Mouse (Mus musculus): ENCODE data around the gene Alcam. TPM values are rescaled to one million over a fixed set of nuclear protein-coding genes. Genes with fewer than 3 reads are reported as not detected.
A peak's percentile ranks its signal among the peaks of the same experiment; 100 is the strongest.

The Alcam gene
- 12.1 and 26.7 TPM in 2 replicates for polyA plus RNA-seq (2015; fragmentation: Nextera tagmentation; extraction: Ambion mirVana)

GRCm38 (mm10) chr16:52453971-52454514 is at the start of gene Alcam:
Gene Alcam, minus strand, starts transcription at chr16:52454074.
- under 1% methylated on average over 14 of the region's 14 CpGs for WGBS
- peak within 1 kb of the TSS; percentile 48 for H3K27ac ChIP-seq

GRCm38 (mm10) chr16:52498757-52499335 is 45.0 kb upstream of the Alcam start:
- ATAC-seq (ENCODE audit: insufficient number of reproducible peaks, low FRiP score, low TSS enrichment, low read depth) = no peak

More at GRCm38 (mm10) chr16:52453971-52454514, at the start of gene Alcam:
- Histone ChIP-seq H3K9me3 (no peaks in the 10 kb centered on the region), H3K27me3 (no peaks in the 10 kb centered on the region), H3K9ac (peak within 1 kb of the TSS; percentile 44), H3K4me3 (peak within 1 kb of the TSS; percentile 61), H3K36me3 (no peaks in the 10 kb centered on the region), H3K4me1 (peaks cover 8% of the 10 kb centered on the region; the same call in 1 of the 2 replicates), H3K4me2 (peak within 1 kb of the TSS; percentile 82)
- no peak for ATAC-seq (ENCODE audit: insufficient number of reproducible peaks, low FRiP score, low TSS enrichment, low read depth)

DNA sequence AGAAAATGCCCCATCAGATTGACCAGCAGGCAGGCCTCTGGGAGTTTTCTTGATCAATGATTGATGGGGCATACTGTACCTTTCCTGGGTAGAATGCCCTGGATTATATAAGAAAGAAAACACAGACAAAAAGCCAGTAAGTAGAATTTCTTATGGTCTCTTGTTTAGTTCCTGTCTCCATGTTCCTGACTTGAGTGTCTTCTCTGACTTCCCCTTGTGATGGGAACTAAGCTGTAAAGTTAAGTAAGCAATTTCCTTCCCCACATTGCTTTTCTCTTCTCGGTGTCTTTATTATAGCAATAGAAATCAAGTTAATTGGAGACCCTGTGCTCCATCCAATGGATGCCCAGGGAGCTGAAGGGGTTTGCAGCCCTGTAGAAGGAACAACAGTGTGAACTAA is 36.7 kb upstream of the Alcam start:
- H3K27ac ChIP-seq = no peak overlapping the region
- H3K4me1 ChIP-seq = no peaks in the 10 kb centered on the region
- no peaks in the 10 kb centered on the region for H3K36me3 ChIP-seq
- WGBS = 52% methylated on average over 1 of the region's 1 CpGs
- H3K9me3 ChIP-seq = no peaks in the 10 kb centered on the region
- ATAC-seq (ENCODE audit: insufficient number of reproducible peaks, low FRiP score, low TSS enrichment, low read depth) = no peak
- no peak overlapping the region for H3K4me3 ChIP-seq
- H3K27me3 ChIP-seq = no peaks in the 10 kb centered on the region
- H3K4me2 ChIP-seq = no peak overlapping the region
- H3K9ac ChIP-seq = no peak overlapping the region

More at GRCm38 (mm10) chr16:52498757-52499335, 45.0 kb upstream of the Alcam start:
- H3K36me3 ChIP-seq = no peaks in the 10 kb centered on the region
- H3K4me1 ChIP-seq = no peaks in the 10 kb centered on the region
- H3K27me3 ChIP-seq = no peaks in the 10 kb centered on the region
- WGBS = 79% methylated on average over 4 of the region's 4 CpGs
- no peak overlapping the region for H3K4me2 ChIP-seq
- no peaks in the 10 kb centered on the region for H3K9me3 ChIP-seq
- no peak overlapping the region for H3K27ac ChIP-seq
- no peak overlapping the region for H3K9ac ChIP-seq
- no peak overlapping the region for H3K4me3 ChIP-seq

DNA sequence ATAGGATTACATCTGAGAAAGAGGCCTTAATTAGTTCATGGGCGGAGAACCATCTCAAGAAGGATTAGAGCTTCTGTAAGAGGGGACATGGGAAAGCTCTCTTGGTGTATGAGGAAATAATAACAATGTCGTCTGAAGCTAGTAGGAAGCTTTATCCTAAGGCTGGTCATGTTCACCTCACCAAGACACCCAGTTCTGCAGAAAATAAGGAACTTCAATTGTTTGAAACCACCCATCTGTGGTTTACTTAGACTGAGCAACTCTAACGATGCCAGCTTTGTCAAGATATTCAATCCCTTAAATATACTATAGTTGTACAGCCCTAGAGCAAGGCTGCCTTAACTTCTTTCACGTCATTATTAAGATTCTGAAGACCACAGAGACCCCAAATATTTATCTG is 20.4 kb upstream of the Alcam start:
- no peak overlapping the region for H3K9ac ChIP-seq
- no peak overlapping the region for H3K4me2 ChIP-seq
- H3K27me3 ChIP-seq = no peaks in the 10 kb centered on the region
- no peaks in the 10 kb centered on the region for H3K36me3 ChIP-seq
- no peak overlapping the region for H3K27ac ChIP-seq
- 67% methylated on average over 4 of the region's 4 CpGs for whole genome bisulfite sequencing
- no peak for ATAC-seq (ENCODE audit: insufficient number of reproducible peaks, low FRiP score, low TSS enrichment, low read depth)
- H3K4me1 ChIP-seq = peaks cover 2% of the 10 kb centered on the region; the same call in 1 of the 2 replicates
- no peak overlapping the region for H3K4me3 ChIP-seq
- no peaks in the 10 kb centered on the region for H3K9me3 ChIP-seq

GRCm38 (mm10) chr16:52473089-52473488 is 19.2 kb upstream of the Alcam start:
- ATAC-seq (ENCODE audit: insufficient number of reproducible peaks, low FRiP score, low TSS enrichment, low read depth) = no peak
- Histone ChIP-seq H3K27ac (no peak overlapping the region), H3K36me3 (no peaks in the 10 kb centered on the region), H3K4me3 (no peak overlapping the region), H3K27me3 (no peaks in the 10 kb centered on the region), H3K4me1 (peaks cover 2% of the 10 kb centered on the region; the same call in 1 of the 2 replicates), H3K9ac (no peak overlapping the region), H3K4me2 (no peak overlapping the region), H3K9me3 (no peaks in the 10 kb centered on the region)
- WGBS = 89% methylated on average over 2 of the region's 2 CpGs

DNA sequence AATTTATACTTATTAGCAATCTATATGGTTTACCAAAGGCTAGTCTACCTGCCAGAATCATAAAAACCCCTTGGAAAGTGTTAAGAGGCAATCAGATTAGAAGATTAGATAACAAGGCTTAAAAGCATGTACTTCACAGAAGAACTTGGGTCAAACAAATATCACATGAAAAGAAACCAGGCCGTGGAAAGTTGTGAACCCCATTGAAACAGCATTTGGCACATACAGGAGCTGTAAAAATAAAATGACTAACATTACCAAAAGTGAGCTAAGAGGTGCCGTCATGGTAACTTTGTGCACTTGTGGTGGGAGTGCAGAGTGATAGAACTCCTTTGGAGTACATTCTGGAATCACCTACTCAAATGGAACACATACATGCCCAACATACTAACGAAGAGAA is 18.8 kb upstream of the Alcam start:
- H3K27ac ChIP-seq = no peak overlapping the region
- H3K4me2 ChIP-seq = no peak overlapping the region
- WGBS = 75% methylated on average over 3 of the region's 3 CpGs
- H3K9me3 ChIP-seq = no peaks in the 10 kb centered on the region
- no peak overlapping the region for H3K9ac ChIP-seq
- no peaks in the 10 kb centered on the region for H3K27me3 ChIP-seq
- no peaks in the 10 kb centered on the region for H3K36me3 ChIP-seq
- no peak overlapping the region for H3K4me3 ChIP-seq
- ATAC-seq (ENCODE audit: insufficient number of reproducible peaks, low FRiP score, low TSS enrichment, low read depth) = no peak
- H3K4me1 ChIP-seq = peaks cover 2% of the 10 kb centered on the region; the same call in 1 of the 2 replicates

GRCm38 (mm10) chr16:52472059-52472458 is 18.2 kb upstream of the Alcam start:
- ATAC-seq (ENCODE audit: insufficient number of reproducible peaks, low FRiP score, low TSS enrichment, low read depth) = no peak
- no peak overlapping the region for H3K4me3 ChIP-seq
- no peak overlapping the region for H3K27ac ChIP-seq
- no peaks in the 10 kb centered on the region for H3K36me3 ChIP-seq
- H3K9me3 ChIP-seq = no peaks in the 10 kb centered on the region
- H3K27me3 ChIP-seq = no peaks in the 10 kb centered on the region
- H3K4me1 ChIP-seq = peaks cover 2% of the 10 kb centered on the region; the same call in 1 of the 2 replicates
- H3K4me2 ChIP-seq = no peak overlapping the region
- H3K9ac ChIP-seq = no peak overlapping the region

DNA sequence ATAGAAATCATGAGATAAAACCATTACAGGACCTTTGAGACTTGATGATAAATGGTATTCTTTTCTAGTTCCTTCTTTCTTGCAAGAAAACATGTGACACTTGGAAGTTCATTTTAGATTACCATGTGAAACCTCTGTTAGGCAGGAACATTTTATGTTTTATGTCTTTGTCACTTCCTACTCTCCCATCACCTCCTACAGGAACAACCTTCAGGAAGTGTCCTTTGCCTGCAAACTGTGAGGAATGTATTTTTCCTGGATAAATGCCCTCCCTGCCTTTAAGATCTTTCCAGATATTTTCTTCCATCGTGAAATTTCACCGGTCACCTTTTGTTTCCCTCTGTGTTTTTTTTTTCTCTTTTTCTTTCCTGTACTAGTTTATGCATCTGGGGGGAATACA is 17.0 kb upstream of the Alcam start:
- H3K36me3 ChIP-seq = no peaks in the 10 kb centered on the region

GRCm38 (mm10) chr16:52470226-52470625 is 16.4 kb upstream of the Alcam start:
- no peak overlapping the region for H3K27ac ChIP-seq

More for the DNA sequence above, 17.0 kb upstream of the Alcam start:
- 49% methylated on average over 2 of the region's 2 CpGs for WGBS
- Histone ChIP-seq H3K9ac (no peak overlapping the region), H3K4me2 (no peak overlapping the region), H3K9me3 (no peaks in the 10 kb centered on the region), H3K4me3 (no peak overlapping the region), H3K27ac (no peak overlapping the region), H3K27me3 (no peaks in the 10 kb centered on the region), H3K4me1 (peaks cover 2% of the 10 kb centered on the region; the same call in 1 of the 2 replicates)
- no peak for ATAC-seq (ENCODE audit: insufficient number of reproducible peaks, low FRiP score, low TSS enrichment, low read depth)

DNA sequence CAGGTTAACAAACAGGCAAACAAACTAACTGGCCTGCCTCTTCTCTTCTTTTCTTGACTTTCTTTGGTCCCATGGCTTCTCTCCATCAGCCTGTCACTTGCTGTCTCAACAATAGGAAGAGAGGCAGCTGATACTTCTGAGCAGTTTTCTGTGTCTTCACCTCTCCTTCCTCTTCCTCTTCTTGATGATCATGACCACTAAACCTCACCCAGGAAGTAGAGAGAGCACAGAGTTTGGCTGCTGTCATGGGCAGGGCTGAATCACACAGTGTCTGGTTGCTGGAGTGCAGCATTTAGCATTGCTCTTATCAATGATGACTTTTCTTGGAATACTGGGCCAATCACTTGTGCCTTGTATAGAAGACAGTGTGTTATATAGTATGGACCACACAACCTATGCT is 14.6 kb upstream of the Alcam start:
- no peak overlapping the region for H3K4me3 ChIP-seq
- no peaks in the 10 kb centered on the region for H3K9me3 ChIP-seq
- H3K9ac ChIP-seq = no peak overlapping the region
- H3K27me3 ChIP-seq = no peaks in the 10 kb centered on the region
- no peak for ATAC-seq (ENCODE audit: insufficient number of reproducible peaks, low FRiP score, low TSS enrichment, low read depth)
- no peak overlapping the region for H3K27ac ChIP-seq
- no peaks in the 10 kb centered on the region for H3K36me3 ChIP-seq
- peaks cover 2% of the 10 kb centered on the region; the same call in 1 of the 2 replicates for H3K4me1 ChIP-seq
- H3K4me2 ChIP-seq = no peak overlapping the region

More at GRCm38 (mm10) chr16:52470226-52470625, 16.4 kb upstream of the Alcam start:
- no peaks in the 10 kb centered on the region for H3K36me3 ChIP-seq
- H3K4me2 ChIP-seq = no peak overlapping the region
- H3K4me1 ChIP-seq = peaks cover 2% of the 10 kb centered on the region; the same call in 1 of the 2 replicates
- no peaks in the 10 kb centered on the region for H3K9me3 ChIP-seq
- no peak overlapping the region for H3K4me3 ChIP-seq
- no peak overlapping the region for H3K9ac ChIP-seq
- ATAC-seq (ENCODE audit: insufficient number of reproducible peaks, low FRiP score, low TSS enrichment, low read depth) = no peak
- no peaks in the 10 kb centered on the region for H3K27me3 ChIP-seq
- 76% methylated on average over 3 of the region's 3 CpGs for WGBS

DNA sequence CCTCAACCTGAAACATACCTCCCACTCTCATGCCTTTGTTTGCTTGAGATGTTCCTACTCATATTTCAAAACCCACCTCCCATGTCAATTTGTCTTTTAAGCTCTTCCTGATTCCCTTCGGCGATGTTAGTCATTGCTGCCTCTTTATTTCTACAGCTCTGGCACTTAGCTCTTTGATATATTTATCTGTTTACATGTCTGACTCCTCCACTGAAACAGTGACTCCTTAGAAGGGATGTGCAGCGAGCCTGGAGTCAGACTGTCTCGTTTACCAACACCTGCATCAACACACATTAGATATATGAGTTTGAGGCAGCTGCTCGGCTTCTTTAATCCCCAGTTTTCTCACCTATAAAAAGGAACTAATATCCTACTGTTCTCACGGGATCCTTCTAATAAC is 12.9 kb upstream of the Alcam start:
- no peak overlapping the region for H3K4me3 ChIP-seq
- peaks cover 2% of the 10 kb centered on the region; the same call in 1 of the 2 replicates for H3K4me1 ChIP-seq
- H3K4me2 ChIP-seq = no peak overlapping the region
- H3K9ac ChIP-seq = no peak overlapping the region
- H3K27me3 ChIP-seq = no peaks in the 10 kb centered on the region
- H3K36me3 ChIP-seq = no peaks in the 10 kb centered on the region
- no peaks in the 10 kb centered on the region for H3K9me3 ChIP-seq
- H3K27ac ChIP-seq = no peak overlapping the region
- WGBS = 63% methylated on average over 6 of the region's 6 CpGs
- no peak for ATAC-seq (ENCODE audit: insufficient number of reproducible peaks, low FRiP score, low TSS enrichment, low read depth)

GRCm38 (mm10) chr16:52464597-52464996 is 10.7 kb upstream of the Alcam start:
- no peaks in the 10 kb centered on the region for H3K4me1 ChIP-seq
- 73% methylated on average over 1 of the region's 1 CpGs for WGBS
- no peaks in the 10 kb centered on the region for H3K36me3 ChIP-seq
- no peaks in the 10 kb centered on the region for H3K27me3 ChIP-seq
- H3K9ac ChIP-seq = no peak overlapping the region
- H3K27ac ChIP-seq = no peak overlapping the region
- H3K9me3 ChIP-seq = no peaks in the 10 kb centered on the region
- no peak overlapping the region for H3K4me3 ChIP-seq
- ATAC-seq (ENCODE audit: insufficient number of reproducible peaks, low FRiP score, low TSS enrichment, low read depth) = no peak
- no peak overlapping the region for H3K4me2 ChIP-seq
